Mouse (Mus musculus): ENCODE measurements around the gene Sik3. TPM values are rescaled to one million over a fixed set of nuclear protein-coding genes. Genes with fewer than 3 reads are reported as not detected.
A peak's percentile ranks its signal among the peaks of the same experiment; 100 is the strongest.

Sik3 gene
- polyA plus RNA-seq, 1 experiment from 2014 or later = 10.2 TPM

- Histone ChIP-seq H3K27me3 (no peaks in the 10 kb centered on the region), H3K9ac (no peak overlapping the region), H3K9me3 (replicated peaks) (no peaks in the 10 kb centered on the region), H3K27ac (no peak overlapping the region), H3K4me3 (replicated peaks) (no peak overlapping the region), H3K4me1 (peaks cover 38% of the 10 kb centered on the region), H3K36me3 (no peaks in the 10 kb centered on the region), H3K4me2 (no peak overlapping the region)
- ATAC-seq (replicated peaks; ENCODE audit: low FRiP score) = no peak
- 91% methylated on average over 7 of the region's 7 CpGs for WGBS
Observed at GRCm38 (mm10) chr9:46064331-46064730, 51.7 kb downstream of the Sik3 start.

GRCm38 (mm10) chr9:46066711-46067110, 54.1 kb downstream of the Sik3 start:
- ATAC-seq (replicated peaks; ENCODE audit: low FRiP score) = no peak
- WGBS = 71% methylated on average over 4 of the region's 4 CpGs

GRCm38 (mm10) chr9:46067691-46068090, 55.1 kb downstream of the Sik3 start:
- H3K4me2 ChIP-seq = no peak overlapping the region
- 44% methylated on average over 7 of the region's 7 CpGs for WGBS
- H3K9me3 ChIP-seq (replicated peaks) = no peaks in the 10 kb centered on the region
- H3K9ac ChIP-seq = no peak overlapping the region
- H3K36me3 ChIP-seq = no peaks in the 10 kb centered on the region
- no peak overlapping the region for H3K27ac ChIP-seq
- no peaks in the 10 kb centered on the region for H3K27me3 ChIP-seq
- no peak overlapping the region for H3K4me3 ChIP-seq (replicated peaks)
- H3K4me1 ChIP-seq = peaks cover 22% of the 10 kb centered on the region
- peak; percentile 71; the same call in 1 of the 2 replicates for ATAC-seq (replicated peaks; ENCODE audit: low FRiP score)

More at GRCm38 (mm10) chr9:46066711-46067110, 54.1 kb downstream of the Sik3 start:
- Histone ChIP-seq H3K9ac (no peak overlapping the region), H3K4me1 (peaks cover 25% of the 10 kb centered on the region), H3K27ac (no peak overlapping the region), H3K36me3 (no peaks in the 10 kb centered on the region), H3K27me3 (no peaks in the 10 kb centered on the region), H3K9me3 (replicated peaks) (no peaks in the 10 kb centered on the region), H3K4me2 (no peak overlapping the region), H3K4me3 (replicated peaks) (no peak overlapping the region)

DNA sequence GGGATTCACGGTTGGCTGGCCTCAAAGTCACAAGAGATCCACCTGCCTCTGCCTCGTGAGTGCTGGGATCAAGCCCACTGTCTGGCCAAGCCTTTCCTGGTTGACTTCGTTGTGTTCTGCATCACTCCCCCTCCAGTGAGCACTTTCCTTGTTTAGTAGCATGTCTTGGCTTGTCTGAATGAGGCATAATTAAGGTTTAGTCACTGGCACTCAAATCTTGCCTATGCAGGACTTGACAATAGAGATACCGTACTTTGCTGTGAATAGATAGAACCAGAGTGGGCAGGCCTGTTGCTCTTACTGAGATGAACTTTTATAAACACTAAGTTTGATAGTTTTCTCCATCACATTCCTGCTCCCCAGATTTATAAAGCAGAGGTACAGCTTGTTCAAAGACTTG, 56.4 kb downstream of the Sik3 start:
- Histone ChIP-seq H3K27me3 (no peaks in the 10 kb centered on the region), H3K9me3 (replicated peaks) (no peaks in the 10 kb centered on the region), H3K4me1 (peaks cover 19% of the 10 kb centered on the region), H3K4me2 (no peak overlapping the region), H3K36me3 (no peaks in the 10 kb centered on the region), H3K9ac (no peak overlapping the region), H3K27ac (no peak overlapping the region), H3K4me3 (replicated peaks) (no peak overlapping the region)
- 68% methylated on average over 4 of the region's 4 CpGs for WGBS
- no peak for ATAC-seq (replicated peaks; ENCODE audit: low FRiP score)

DNA sequence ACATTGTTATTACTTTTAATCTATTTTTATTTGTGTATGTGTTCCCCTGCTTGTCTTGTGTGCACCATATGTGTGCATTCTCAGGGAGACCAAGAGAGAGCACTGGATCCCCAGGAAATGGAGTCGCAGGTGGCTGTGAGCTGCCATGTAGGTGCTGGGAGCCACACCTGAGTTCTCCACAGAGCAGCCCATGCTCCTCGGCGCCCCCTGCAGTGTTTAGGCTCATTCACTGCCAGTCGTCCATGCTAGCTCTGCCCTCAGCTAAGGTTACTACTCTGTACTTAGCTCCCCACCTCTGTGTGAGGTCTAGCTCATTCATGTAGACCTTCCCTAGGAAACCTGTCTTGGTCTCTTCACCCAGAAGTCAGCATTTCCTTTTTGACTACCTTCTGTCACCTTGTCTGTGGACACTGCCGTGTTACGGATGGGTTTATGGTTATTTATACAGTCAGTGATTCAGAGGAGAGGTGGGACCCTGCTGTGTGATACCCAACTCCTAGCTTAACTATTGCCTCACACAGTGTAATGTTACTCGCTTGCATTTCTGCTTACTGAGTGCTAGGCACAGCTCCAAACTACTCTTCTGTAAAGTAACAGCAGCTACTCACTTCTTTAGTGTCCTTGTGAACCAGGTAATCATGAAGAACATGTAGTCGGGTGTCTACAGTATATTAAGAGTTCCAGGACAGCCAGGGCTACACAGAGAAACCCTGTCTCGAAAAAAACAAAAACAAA, 59.6 kb downstream of the Sik3 start:
- Histone ChIP-seq H3K4me2 (no peak overlapping the region), H3K4me3 (replicated peaks) (no peak overlapping the region), H3K27me3 (no peaks in the 10 kb centered on the region), H3K36me3 (no peaks in the 10 kb centered on the region), H3K9me3 (replicated peaks) (no peaks in the 10 kb centered on the region), H3K4me1 (peaks cover 14% of the 10 kb centered on the region), H3K9ac (no peak overlapping the region), H3K27ac (no peak overlapping the region)
- 58% methylated on average over 9 of the region's 9 CpGs for WGBS
- no peak; the same call in 1 of the 2 replicates for ATAC-seq (replicated peaks; ENCODE audit: low FRiP score)

GRCm38 (mm10) chr9:46073443-46073842, 60.8 kb downstream of the Sik3 start:
- Histone ChIP-seq H3K4me1 (0 out of 2 replicates have a peak, but pooled peaks cover 6% of the 10 kb centered on the region), H3K27ac (no peak overlapping the region), H3K9ac (no peak overlapping the region), H3K4me2 (no peak overlapping the region), H3K36me3 (no peaks in the 10 kb centered on the region), H3K27me3 (no peaks in the 10 kb centered on the region), H3K4me3 (replicated peaks) (no peak overlapping the region), H3K9me3 (replicated peaks) (no peaks in the 10 kb centered on the region)
- WGBS = 59% methylated on average over 3 of the region's 3 CpGs
- ATAC-seq (replicated peaks; ENCODE audit: low FRiP score) = no peak

- ATAC-seq (replicated peaks; ENCODE audit: low FRiP score) = no peak
- no peaks in the 10 kb centered on the region for H3K9me3 ChIP-seq (replicated peaks)
- no peak overlapping the region for H3K4me2 ChIP-seq
- H3K9ac ChIP-seq = no peak overlapping the region
- H3K36me3 ChIP-seq = no peaks in the 10 kb centered on the region
- no peak overlapping the region for H3K27ac ChIP-seq
- H3K4me3 ChIP-seq (replicated peaks) = no peak overlapping the region
- H3K27me3 ChIP-seq = no peaks in the 10 kb centered on the region
- 0 out of 2 replicates have a peak, but pooled peaks cover 6% of the 10 kb centered on the region for H3K4me1 ChIP-seq
- WGBS = 74% methylated on average over 2 of the region's 2 CpGs
Observed at GRCm38 (mm10) chr9:46075578-46075977, 63.0 kb downstream of the Sik3 start.

DNA sequence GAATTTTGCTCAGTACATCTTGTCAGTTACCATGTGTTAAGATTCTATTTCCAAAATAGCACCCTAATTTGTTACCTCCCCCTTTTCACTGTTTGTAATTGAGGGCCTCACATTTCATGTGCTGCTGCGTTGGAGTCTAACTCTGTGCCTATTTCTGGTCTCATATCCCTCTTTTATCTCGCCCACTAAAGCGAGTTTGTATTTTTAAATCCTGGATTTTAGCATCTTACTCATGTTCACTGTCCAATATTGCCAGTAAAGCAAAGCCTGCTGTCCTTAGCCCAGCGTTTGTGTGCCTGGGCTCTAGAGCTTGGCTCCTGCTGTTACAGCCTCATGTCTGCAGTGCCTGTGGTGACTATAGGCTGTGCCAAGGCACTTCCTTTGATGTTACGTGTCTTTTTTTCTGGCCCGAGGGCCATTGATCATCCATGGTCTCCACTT, 69.8 kb downstream of the Sik3 start:
- Histone ChIP-seq H3K27me3 (no peaks in the 10 kb centered on the region), H3K9me3 (replicated peaks) (no peaks in the 10 kb centered on the region), H3K4me2 (no peak overlapping the region), H3K4me3 (replicated peaks) (no peak overlapping the region), H3K9ac (no peak overlapping the region), H3K27ac (no peak overlapping the region), H3K4me1 (peaks cover 18% of the 10 kb centered on the region), H3K36me3 (no peaks in the 10 kb centered on the region)
- ATAC-seq (replicated peaks; ENCODE audit: low FRiP score) = no peak
- WGBS = 67% methylated on average over 6 of the region's 6 CpGs

DNA sequence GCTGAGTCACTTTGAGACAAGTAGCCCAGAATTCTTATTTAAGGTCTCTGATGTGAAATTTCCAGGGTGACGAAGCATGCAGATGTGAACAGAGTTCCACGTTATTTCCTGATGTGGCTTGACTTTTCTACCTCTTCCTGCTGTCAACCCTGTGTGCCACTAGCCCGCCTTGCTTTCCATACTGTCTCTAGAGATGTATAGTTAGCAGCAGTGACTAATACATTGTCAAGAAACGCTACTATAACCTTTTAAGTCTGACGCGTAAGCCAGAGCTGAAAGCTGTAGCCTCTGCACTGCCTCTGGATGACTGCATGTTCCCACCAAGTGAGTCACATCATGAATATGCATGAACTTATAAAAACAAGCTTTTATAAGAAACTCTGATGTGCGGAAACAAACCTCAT, 70.9 kb downstream of the Sik3 start:
- no peaks in the 10 kb centered on the region for H3K36me3 ChIP-seq
- H3K4me2 ChIP-seq = no peak overlapping the region
- ATAC-seq (replicated peaks; ENCODE audit: low FRiP score) = no peak
- no peak overlapping the region for H3K4me3 ChIP-seq (replicated peaks)
- no peaks in the 10 kb centered on the region for H3K9me3 ChIP-seq (replicated peaks)
- H3K27me3 ChIP-seq = no peaks in the 10 kb centered on the region
- H3K4me1 ChIP-seq = peaks cover 18% of the 10 kb centered on the region
- no peak overlapping the region for H3K9ac ChIP-seq
- H3K27ac ChIP-seq = no peak overlapping the region
- WGBS = 81% methylated on average over 7 of the region's 7 CpGs

DNA sequence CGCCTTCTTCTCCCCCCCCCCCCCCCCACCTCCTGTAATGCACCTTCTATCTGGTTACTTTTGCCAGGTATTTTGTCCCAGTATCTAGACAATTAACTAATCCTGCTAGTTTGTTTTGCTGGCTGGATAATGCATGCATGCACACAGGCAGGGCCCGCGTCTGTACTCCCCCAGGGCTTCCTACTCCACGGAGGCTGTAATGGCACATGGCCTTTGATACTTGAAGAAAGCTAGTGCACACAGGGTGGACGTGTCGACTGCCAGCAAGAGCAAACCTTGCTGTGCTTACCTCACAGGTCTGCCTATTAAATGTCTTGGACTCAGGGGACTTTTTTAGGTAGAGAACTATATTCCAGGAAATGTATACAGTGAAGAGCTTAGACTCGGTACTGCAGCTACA, 73.3 kb downstream of the Sik3 start:
- peaks cover 22% of the 10 kb centered on the region for H3K4me1 ChIP-seq
- H3K27me3 ChIP-seq = no peaks in the 10 kb centered on the region
- H3K4me2 ChIP-seq = no peak overlapping the region
- H3K36me3 ChIP-seq = no peaks in the 10 kb centered on the region
- no peaks in the 10 kb centered on the region for H3K9me3 ChIP-seq (replicated peaks)
- ATAC-seq (replicated peaks; ENCODE audit: low FRiP score) = no peak; the same call in 1 of the 2 replicates
- WGBS = 55% methylated on average over 7 of the region's 7 CpGs
- no peak overlapping the region for H3K4me3 ChIP-seq (replicated peaks)
- H3K27ac ChIP-seq = no peak overlapping the region
- H3K9ac ChIP-seq = no peak overlapping the region

DNA sequence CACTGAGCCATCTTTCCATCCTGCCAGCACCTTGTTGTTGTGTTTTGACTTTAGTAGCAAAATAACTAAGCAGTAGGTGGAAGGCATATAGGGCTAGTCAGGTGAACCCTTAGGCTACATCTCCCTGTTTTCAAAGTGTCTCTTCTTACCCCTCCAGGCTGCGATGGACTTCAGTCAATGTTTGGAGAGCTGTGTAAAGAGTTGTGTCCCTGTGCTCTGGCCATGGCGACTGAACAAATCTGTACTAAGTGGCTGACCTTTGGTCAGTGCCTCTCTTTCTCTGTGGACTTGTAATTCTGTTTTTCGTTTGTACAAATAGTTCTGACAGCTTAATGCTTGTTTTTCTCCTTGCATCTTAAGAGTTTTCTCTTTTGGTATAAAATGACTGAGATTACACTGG, 74.2 kb downstream of the Sik3 start:
- no peak overlapping the region for H3K27ac ChIP-seq
- ATAC-seq (replicated peaks; ENCODE audit: low FRiP score) = no peak
- H3K36me3 ChIP-seq = no peaks in the 10 kb centered on the region
- H3K27me3 ChIP-seq = no peaks in the 10 kb centered on the region
- no peak overlapping the region for H3K4me3 ChIP-seq (replicated peaks)
- no peak overlapping the region for H3K9ac ChIP-seq
- no peaks in the 10 kb centered on the region for H3K9me3 ChIP-seq (replicated peaks)
- no peak overlapping the region for H3K4me2 ChIP-seq
- H3K4me1 ChIP-seq = peaks cover 24% of the 10 kb centered on the region
- WGBS = 72% methylated on average over 3 of the region's 3 CpGs

DNA sequence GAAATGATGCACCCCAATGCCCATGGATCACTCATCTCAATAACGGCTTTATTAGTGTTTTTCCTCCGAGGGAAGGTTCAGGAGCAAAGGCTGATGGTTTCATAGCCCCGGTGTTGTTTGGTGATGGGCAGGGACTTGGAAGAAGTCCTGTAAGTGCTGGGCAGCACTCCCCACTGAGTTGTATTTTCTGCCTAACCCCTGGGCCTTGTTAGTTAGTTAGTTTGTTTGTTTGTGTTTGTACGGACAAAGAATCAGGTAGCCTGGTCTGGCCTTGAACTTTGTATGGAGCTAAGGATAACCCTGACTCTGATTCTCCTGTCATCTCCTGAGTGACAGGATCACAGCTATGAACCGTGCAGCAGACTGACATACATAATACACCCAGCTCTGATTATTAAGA, 74.8 kb downstream of the Sik3 start:
- H3K27ac ChIP-seq = no peak overlapping the region
- no peaks in the 10 kb centered on the region for H3K36me3 ChIP-seq
- 68% methylated on average over 5 of the region's 5 CpGs for WGBS

GRCm38 (mm10) chr9:46088722-46089121, 76.1 kb downstream of the Sik3 start:
- Histone ChIP-seq H3K27ac (no peak overlapping the region), H3K9ac (no peak overlapping the region), H3K4me1 (peaks cover 15% of the 10 kb centered on the region; the same call in 1 of the 2 replicates), H3K4me3 (replicated peaks) (no peak overlapping the region), H3K4me2 (no peak overlapping the region), H3K36me3 (no peaks in the 10 kb centered on the region), H3K27me3 (no peaks in the 10 kb centered on the region), H3K9me3 (replicated peaks) (no peaks in the 10 kb centered on the region)
- ATAC-seq (replicated peaks; ENCODE audit: low FRiP score) = no peak
- 82% methylated on average over 10 of the region's 10 CpGs for WGBS

More for the DNA sequence above, 74.8 kb downstream of the Sik3 start:
- Histone ChIP-seq H3K27me3 (no peaks in the 10 kb centered on the region), H3K4me3 (replicated peaks) (no peak overlapping the region), H3K4me2 (no peak overlapping the region), H3K4me1 (peaks cover 19% of the 10 kb centered on the region; the same call in 1 of the 2 replicates), H3K9ac (no peak overlapping the region), H3K9me3 (replicated peaks) (no peaks in the 10 kb centered on the region)
- ATAC-seq (replicated peaks; ENCODE audit: low FRiP score) = no peak

All from kidney, embryonic 15.5 days (tissue).